Mouse (Mus musculus): Measurements from ENCODE around the gene Ikzf1.

Gene Ikzf1

GRCm38 (mm10) chr11:11684930-11685852 is at the start of gene Ikzf1:
Gene Ikzf1 (plus strand): TSS chr11:11685003.
- TF ChIP-seq GATA4 (IDR thresholded peaks at IDR 0.05; ENCODE audit: insufficient replicate concordance, low read length): no peak

- no peak for TF ChIP-seq GATA4 (IDR thresholded peaks at IDR 0.05; ENCODE audit: insufficient replicate concordance, low read length)
Measured at GRCm38 (mm10) chr11:11644303-11644702, 40.5 kb upstream of the Ikzf1 start.

- TF ChIP-seq GATA4 (IDR thresholded peaks at IDR 0.05; ENCODE audit: insufficient replicate concordance, low read length): no peak
Measured at GRCm38 (mm10) chr11:11656388-11656787, 28.4 kb upstream of the Ikzf1 start.

- TF ChIP-seq GATA4 (IDR thresholded peaks at IDR 0.05; ENCODE audit: insufficient replicate concordance, low read length): no peak
Measured at GRCm38 (mm10) chr11:11656995-11657530, 27.7 kb upstream of the Ikzf1 start.

GRCm38 (mm10) chr11:11657634-11658033 is 27.2 kb upstream of the Ikzf1 start:
- TF ChIP-seq GATA4 (IDR thresholded peaks at IDR 0.05; ENCODE audit: insufficient replicate concordance, low read length): no peak

- TF ChIP-seq GATA4 (IDR thresholded peaks at IDR 0.05; ENCODE audit: insufficient replicate concordance, low read length): no peak
Measured at GRCm38 (mm10) chr11:11658834-11659233, 26.0 kb upstream of the Ikzf1 start.

GRCm38 (mm10) chr11:11660651-11661050 is 24.2 kb upstream of the Ikzf1 start:
- TF ChIP-seq GATA4 (IDR thresholded peaks at IDR 0.05; ENCODE audit: insufficient replicate concordance, low read length): no peak

- TF ChIP-seq GATA4 (IDR thresholded peaks at IDR 0.05; ENCODE audit: insufficient replicate concordance, low read length): no peak
Measured at GRCm38 (mm10) chr11:11667254-11667921, 17.4 kb upstream of the Ikzf1 start.

GRCm38 (mm10) chr11:11667922-11668290 is 16.9 kb upstream of the Ikzf1 start:
- TF ChIP-seq GATA4 (IDR thresholded peaks at IDR 0.05; ENCODE audit: insufficient replicate concordance, low read length): no peak

GRCm38 (mm10) chr11:11672974-11673373 is 11.8 kb upstream of the Ikzf1 start:
- TF ChIP-seq GATA4 (IDR thresholded peaks at IDR 0.05; ENCODE audit: insufficient replicate concordance, low read length): no peak

GRCm38 (mm10) chr11:11675063-11675462 is 9.7 kb upstream of the Ikzf1 start:
- no peak for TF ChIP-seq GATA4 (IDR thresholded peaks at IDR 0.05; ENCODE audit: insufficient replicate concordance, low read length)

GRCm38 (mm10) chr11:11676068-11676741 is 8.6 kb upstream of the Ikzf1 start:
- no peak for TF ChIP-seq GATA4 (IDR thresholded peaks at IDR 0.05; ENCODE audit: insufficient replicate concordance, low read length)

GRCm38 (mm10) chr11:11677165-11677564 is 7.6 kb upstream of the Ikzf1 start:
- TF ChIP-seq GATA4 (IDR thresholded peaks at IDR 0.05; ENCODE audit: insufficient replicate concordance, low read length): no peak

GRCm38 (mm10) chr11:11678972-11679371 is 5.8 kb upstream of the Ikzf1 start:
- no peak for TF ChIP-seq GATA4 (IDR thresholded peaks at IDR 0.05; ENCODE audit: insufficient replicate concordance, low read length)
